Mouse (Mus musculus) stomach, embryonic 16.5 days (tissue): ENCODE measurements around the gene Sept9. TPM values are rescaled to one million over a fixed set of nuclear protein-coding genes. Genes with fewer than 3 reads are reported as not detected.

ENCODE experiments used
- ATAC-seq: fragments of 200-750 bp; cut with Nextera tagmentation; 2 replicates; pipeline ENCODE4 v1.8.0; 2017; ENCODE audit warnings: moderate number of reproducible peaks, moderate TSS enrichment; ENCODE audit not compliant: insufficient read depth, low FRiP score
- H3K27ac ChIP-seq: fragments of 300-500 bp; sonication (generic); 2 replicates; pipeline ENCODE4 v1.5.1; 2014; ENCODE audit warnings: low read length
- H3K27me3 ChIP-seq: fragments of 300-500 bp; sonication (generic); 2 replicates; pipeline ENCODE4 v1.6.1; 2014; ENCODE audit warnings: low read length, control low read depth, mixed read lengths; ENCODE audit not compliant: control insufficient read depth, insufficient read depth
- H3K36me3 ChIP-seq: fragments of 300-500 bp; sonication (generic); 2 replicates; pipeline ENCODE4 v1.6.1; 2014; ENCODE audit warnings: low read length; ENCODE audit not compliant: control insufficient read depth, insufficient read depth
- H3K4me1 ChIP-seq: fragments of 300-500 bp; sonication (generic); 2 replicates; pipeline ENCODE4 v1.6.1; 2014; ENCODE audit warnings: low read length, control low read depth, mixed read lengths; ENCODE audit not compliant: control insufficient read depth, insufficient read depth
- H3K4me2 ChIP-seq: fragments of 300-500 bp; sonication (generic); 2 replicates; pipeline ENCODE4 v1.6.1; 2014; ENCODE audit warnings: low read depth, low read length, mixed read lengths
- H3K4me3 ChIP-seq: fragments of 300-500 bp; sonication (generic); replicated peaks from 2 replicates; pipeline ENCODE4 v1.5.1; 2014; ENCODE audit warnings: mild to moderate bottlenecking, low read length
- H3K9ac ChIP-seq: fragments of 300-500 bp; sonication (generic); 2 replicates; pipeline ENCODE4 v1.6.1; 2014; ENCODE audit warnings: low read length
- H3K9me3 ChIP-seq: fragments of 300-500 bp; sonication (generic); replicated peaks from 2 replicates; pipeline ENCODE4 v1.6.1; 2016; ENCODE audit warnings: low read length, control low read depth; ENCODE audit not compliant: control insufficient read depth
- WGBS: fragments of 180-500 bp; shearing (Covaris S2); extraction: QIAGEN DNeasy Blood & Tissue Kit; methylation state at CpG from one replicate; pipeline ENCODE4 v1.1.7; 2014; 5-methylcytosine and 5-hydroxymethylcytosine counted together
- polyA plus RNA-seq: library from polyadenylated mRNA; unstranded; fragments of >200 nt; fragmentation: Nextera tagmentation; extraction: Ambion mirVana; gene quantifications from 2 replicates; pipeline ENCODE4 v1.2.1, GENCODE M21; 2015

The Sept9 gene
- polyA plus RNA-seq, 1 experiment from 2014 or later, result 105 TPM

- H3K4me2 ChIP-seq, result no peak overlapping the region
- no peak for ATAC-seq
- no peak overlapping the region for H3K27ac ChIP-seq
- whole genome bisulfite sequencing, result 60% methylated on average over 8 of the region's 8 CpGs
- no peaks in the 10 kb centered on the region for H3K36me3 ChIP-seq
- no peaks in the 10 kb centered on the region for H3K9me3 ChIP-seq
- H3K4me3 ChIP-seq, result no peak overlapping the region
- H3K9ac ChIP-seq, result 0 out of 2 replicates have a peak overlapping the region, but pooled peaks have one; percentile 25
- H3K4me1 ChIP-seq, result peaks cover 76% of the 10 kb centered on the region
- H3K27me3 ChIP-seq, result no peaks in the 10 kb centered on the region
Measured at GRCm38 (mm10) chr11:117276946-117277345, 77.5 kb downstream of the Sept9 start.

GRCm38 (mm10) chr11:117278113-117278512, 78.7 kb downstream of the Sept9 start:
- 23% methylated on average over 1 of the region's 1 CpGs for WGBS
- Histone ChIP-seq H3K9me3 (no peaks in the 10 kb centered on the region), H3K36me3 (no peaks in the 10 kb centered on the region), H3K27ac (peak overlapping the region; percentile 6; the same call in 1 of the 2 replicates), H3K4me2 (no peak overlapping the region), H3K4me3 (no peak overlapping the region), H3K9ac (peak overlapping the region; percentile 51), H3K27me3 (no peaks in the 10 kb centered on the region), H3K4me1 (peaks cover 78% of the 10 kb centered on the region)
- ATAC-seq, result no peak

- no peaks in the 10 kb centered on the region for H3K36me3 ChIP-seq
- no peak for ATAC-seq
- no peak overlapping the region for H3K4me2 ChIP-seq
- 53% methylated on average over 13 of the region's 13 CpGs for WGBS
- H3K27me3 ChIP-seq, result no peaks in the 10 kb centered on the region
- no peaks in the 10 kb centered on the region for H3K9me3 ChIP-seq
- peak overlapping the region; percentile 51 for H3K9ac ChIP-seq
- H3K27ac ChIP-seq, result peak overlapping the region; percentile 43; the same call in 1 of the 2 replicates
- peaks cover 78% of the 10 kb centered on the region for H3K4me1 ChIP-seq
- H3K4me3 ChIP-seq, result no peak overlapping the region
Measured at GRCm38 (mm10) chr11:117278514-117278913, 79.1 kb downstream of the Sept9 start.

- no peak overlapping the region for H3K27ac ChIP-seq
Measured at GRCm38 (mm10) chr11:117279993-117280392, 80.5 kb downstream of the Sept9 start.

GRCm38 (mm10) chr11:117283048-117283888, 83.8 kb downstream of the Sept9 start:
- Histone ChIP-seq H3K9ac (0 out of 2 replicates have a peak overlapping the region, but pooled peaks have one; percentile 2), H3K27ac (peak overlapping the region; percentile 21; the same call in 1 of the 2 replicates), H3K4me1 (peaks cover 62% of the 10 kb centered on the region), H3K4me2 (no peak overlapping the region), H3K27me3 (no peaks in the 10 kb centered on the region), H3K9me3 (no peaks in the 10 kb centered on the region), H3K36me3 (no peaks in the 10 kb centered on the region), H3K4me3 (no peak overlapping the region)
- no peak for ATAC-seq
- 68% methylated on average over 11 of the region's 11 CpGs for WGBS

More at GRCm38 (mm10) chr11:117279993-117280392, 80.5 kb downstream of the Sept9 start:
- no peaks in the 10 kb centered on the region for H3K9me3 ChIP-seq
- peaks cover 79% of the 10 kb centered on the region for H3K4me1 ChIP-seq
- no peaks in the 10 kb centered on the region for H3K36me3 ChIP-seq
- no peak overlapping the region for H3K4me3 ChIP-seq
- no peak overlapping the region for H3K9ac ChIP-seq
- ATAC-seq, result no peak
- no peaks in the 10 kb centered on the region for H3K27me3 ChIP-seq
- no peak overlapping the region for H3K4me2 ChIP-seq
- 55% methylated on average over 4 of the region's 4 CpGs for WGBS

GRCm38 (mm10) chr11:117283889-117284450, 84.5 kb downstream of the Sept9 start:
- no peaks in the 10 kb centered on the region for H3K36me3 ChIP-seq
- no peaks in the 10 kb centered on the region for H3K9me3 ChIP-seq
- H3K4me3 ChIP-seq, result no peak overlapping the region
- WGBS, result 64% methylated on average over 6 of the region's 6 CpGs
- no peak for ATAC-seq
- H3K9ac ChIP-seq, result no peak overlapping the region
- peaks cover 55% of the 10 kb centered on the region for H3K4me1 ChIP-seq
- no peaks in the 10 kb centered on the region for H3K27me3 ChIP-seq
- H3K27ac ChIP-seq, result peak overlapping the region; percentile 21; the same call in 1 of the 2 replicates
- no peak overlapping the region for H3K4me2 ChIP-seq

- peak overlapping the region; percentile 74 for H3K27ac ChIP-seq
- H3K4me3 ChIP-seq, result no peak overlapping the region
- no peaks in the 10 kb centered on the region for H3K9me3 ChIP-seq
- no peaks in the 10 kb centered on the region for H3K36me3 ChIP-seq
- H3K9ac ChIP-seq, result peak overlapping the region; percentile 62
- peaks cover 47% of the 10 kb centered on the region for H3K4me1 ChIP-seq
- H3K27me3 ChIP-seq, result no peaks in the 10 kb centered on the region
- peak; percentile 31; the same call in 1 of the 2 replicates for ATAC-seq
- H3K4me2 ChIP-seq, result no peak overlapping the region
- 46% methylated on average over 19 of the region's 19 CpGs for WGBS
Measured at GRCm38 (mm10) chr11:117284721-117285605, 85.5 kb downstream of the Sept9 start.

- ATAC-seq, result no peak
- Histone ChIP-seq H3K27me3 (no peaks in the 10 kb centered on the region), H3K4me3 (no peak overlapping the region), H3K36me3 (peaks cover under 1% of the 10 kb centered on the region; the same call in 1 of the 2 replicates), H3K27ac (peak overlapping the region; percentile 74), H3K4me1 (peaks cover 41% of the 10 kb centered on the region), H3K4me2 (no peak overlapping the region), H3K9ac (peak overlapping the region; percentile 62), H3K9me3 (no peaks in the 10 kb centered on the region)
- WGBS, result 60% methylated on average over 10 of the region's 10 CpGs
Measured at GRCm38 (mm10) chr11:117285606-117285931, 86.1 kb downstream of the Sept9 start.
